Mouse (Mus musculus): ENCODE measurements around the gene Krtap19-9b. TPM values are rescaled to one million over a fixed set of nuclear protein-coding genes. Genes with fewer than 3 reads are reported as not detected.

The Krtap19-9b gene
- total RNA-seq (2023) = not detected

DNA sequence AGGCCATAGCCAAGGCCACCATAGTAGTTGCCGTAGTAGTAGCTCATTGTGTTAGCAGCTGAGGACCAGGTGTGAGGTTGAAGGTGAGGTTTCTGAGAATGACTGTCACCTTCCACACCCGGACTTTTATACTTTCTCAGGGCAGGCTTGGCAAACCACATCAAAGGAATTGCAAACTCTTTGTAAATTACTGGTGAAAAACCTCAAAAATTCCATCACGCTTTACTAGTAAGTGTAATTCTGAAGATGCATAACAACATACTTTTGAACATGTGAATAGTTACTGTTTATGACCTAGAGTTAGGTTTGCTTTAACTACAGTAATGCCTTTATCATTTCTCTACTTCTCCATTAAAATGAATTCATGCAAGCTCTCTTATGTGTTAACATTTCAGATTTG, at the start of gene Krtap19-9b:
TSS of gene Krtap19-9b (minus strand) at position 101 of the 400 bp plus-strand sequence.

DNA sequence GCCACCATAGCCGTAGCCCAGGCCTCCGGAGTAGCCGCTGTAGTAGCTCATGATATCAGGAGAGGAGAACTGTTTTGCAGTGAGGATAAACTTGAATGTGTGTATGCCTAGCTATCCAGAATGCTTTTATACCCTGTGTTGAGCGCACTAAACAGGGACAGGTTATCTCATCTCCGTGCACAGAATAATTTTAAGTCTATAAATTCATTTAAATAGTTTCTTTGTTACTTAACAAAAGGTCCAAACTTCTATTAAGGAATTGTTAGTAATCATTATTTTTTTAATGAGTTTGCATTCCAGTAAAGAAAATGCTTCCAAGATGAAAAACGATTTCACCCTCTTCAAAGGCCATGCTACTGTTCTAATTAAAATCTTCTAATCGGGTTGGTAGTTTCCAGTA, 30.7 kb upstream of the Krtap19-9b start, which contains the start of gene Krtap16-3:
TSS of gene Krtap16-3 (minus strand) at position 101 of the 400 bp plus-strand sequence.

DNA sequence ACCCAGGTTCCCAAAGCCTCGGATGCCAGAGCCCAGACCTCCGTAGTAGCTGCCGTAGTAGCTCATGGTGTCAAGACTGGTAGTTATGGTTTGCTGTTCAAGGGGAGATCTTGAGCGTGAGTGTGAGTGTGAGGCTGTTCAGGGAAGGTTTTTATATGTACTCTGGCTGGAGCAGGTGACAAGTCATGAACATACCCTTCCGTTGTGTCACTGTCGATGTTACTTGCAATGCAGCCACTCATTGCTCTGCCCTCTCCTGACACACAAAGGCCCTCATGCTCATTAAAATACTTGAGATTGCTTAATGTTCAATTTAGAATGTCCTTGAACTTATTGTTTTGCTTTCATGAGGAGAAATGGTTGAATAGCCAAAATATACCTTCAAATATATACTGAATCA, 35.7 kb downstream of the Krtap19-9b start, which contains the start of gene Krtap19-5:
TSS of gene Krtap19-5 (minus strand) at position 101 of the 400 bp plus-strand sequence.

DNA sequence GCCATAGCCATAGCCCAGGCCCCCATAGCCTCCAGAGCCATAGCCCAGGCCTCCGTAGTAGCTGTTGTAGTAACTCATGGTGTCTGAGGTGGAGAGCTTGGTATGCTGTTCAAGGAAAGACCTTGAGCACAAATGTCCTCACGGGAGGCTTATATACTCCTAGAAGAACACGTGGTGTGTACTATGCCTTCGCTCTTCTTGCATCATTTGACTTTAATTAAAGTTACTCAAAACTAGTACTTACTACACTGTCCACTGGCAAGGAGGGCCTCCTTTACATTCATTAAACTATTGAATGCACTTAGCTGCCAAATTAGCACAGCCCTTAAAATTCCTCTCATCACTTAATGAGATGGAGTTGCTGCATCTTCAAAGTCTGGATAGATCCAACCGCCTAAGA, 47.1 kb downstream of the Krtap19-9b start, which contains the start of gene Krtap19-4:
TSS of gene Krtap19-4 (minus strand) at position 101 of the 400 bp plus-strand sequence.

Other genes starting within 250 kb of the Krtap19-9b start
- gene 2310061N02Rik, start 224.3 kb downstream of the Krtap19-9b start, total RNA-seq (2023) = not detected
- gene Krtap13-1, start 203.4 kb downstream of the Krtap19-9b start, total RNA-seq (2023) = not detected
- gene Krtap13, start 180.6 kb downstream of the Krtap19-9b start, total RNA-seq (2023) = not detected
- not detected for gene 2310034C09Rik, start 173.4 kb downstream of the Krtap19-9b start, total RNA-seq (2023)
- not detected for gene 2310057N15Rik, start 158.1 kb downstream of the Krtap19-9b start, total RNA-seq (2023)
- not detected for gene Gm5965, start 154.4 kb downstream of the Krtap19-9b start, total RNA-seq (2023)
- gene Gm20741, start 120.0 kb downstream of the Krtap19-9b start, total RNA-seq (2023) = not detected
- not detected for gene Krtap15, start 112.0 kb downstream of the Krtap19-9b start, total RNA-seq (2023)
- gene Krtap14, start 106.1 kb downstream of the Krtap19-9b start, total RNA-seq (2023) = not detected
- gene Krtap19-1, start 62.9 kb downstream of the Krtap19-9b start, total RNA-seq (2023) = not detected
- gene Krtap19-2, start 58.0 kb downstream of the Krtap19-9b start, total RNA-seq (2023) = not detected
- not detected for gene Krtap19-3, start 54.2 kb downstream of the Krtap19-9b start, total RNA-seq (2023)
- not detected for gene Krtap19-4, start 47.2 kb downstream of the Krtap19-9b start, total RNA-seq (2023)
- not detected for gene Krtap19-5, start 35.8 kb downstream of the Krtap19-9b start, total RNA-seq (2023)
- not detected for gene Krtap16-3, start 30.6 kb upstream of the Krtap19-9b start, total RNA-seq (2023)
- not detected for gene Krtap22-2, start 78.5 kb upstream of the Krtap19-9b start, total RNA-seq (2023)
- gene Gm10229, start 83.0 kb upstream of the Krtap19-9b start, total RNA-seq (2023) = not detected
- not detected for gene Krtap6-1, start 99.4 kb upstream of the Krtap19-9b start, total RNA-seq (2023)
- not detected for gene Gm10228, start 109.2 kb upstream of the Krtap19-9b start, total RNA-seq (2023)
- gene Krtap6-5, start 115.6 kb upstream of the Krtap19-9b start, total RNA-seq (2023) = not detected
- not detected for gene 1110025L11Rik, start 131.7 kb upstream of the Krtap19-9b start, total RNA-seq (2023)
- gene Krtap6-3, start 151.8 kb upstream of the Krtap19-9b start, total RNA-seq (2023) = not detected
- not detected for gene Gm6358, start 208.6 kb upstream of the Krtap19-9b start, total RNA-seq (2023)
- not detected for gene Gm10061, start 218.8 kb upstream of the Krtap19-9b start, total RNA-seq (2023)
- not detected for gene Gm9789, start 225.7 kb upstream of the Krtap19-9b start, total RNA-seq (2023)
- not detected for gene Gm7735, start 237.2 kb upstream of the Krtap19-9b start, total RNA-seq (2023)
- gene 1110057P08Rik, start 242.5 kb upstream of the Krtap19-9b start, total RNA-seq (2023) = not detected

Measured in B cell, adult 67 days (primary cell).